Mouse (Mus musculus): ENCODE measurements around the gene Pafah2. TPM values are rescaled to one million over a fixed set of nuclear protein-coding genes. Genes with fewer than 3 reads are reported as not detected.

Gene Pafah2
- polyA plus RNA-seq, 1 experiment from 2014 or later = 8.2 TPM

GRCm38 (mm10) chr4:134353527-134354409 lies 42.4 kb upstream of the Pafah2 start:
- no peak for ATAC-seq (ENCODE audit: low read depth)

DNA sequence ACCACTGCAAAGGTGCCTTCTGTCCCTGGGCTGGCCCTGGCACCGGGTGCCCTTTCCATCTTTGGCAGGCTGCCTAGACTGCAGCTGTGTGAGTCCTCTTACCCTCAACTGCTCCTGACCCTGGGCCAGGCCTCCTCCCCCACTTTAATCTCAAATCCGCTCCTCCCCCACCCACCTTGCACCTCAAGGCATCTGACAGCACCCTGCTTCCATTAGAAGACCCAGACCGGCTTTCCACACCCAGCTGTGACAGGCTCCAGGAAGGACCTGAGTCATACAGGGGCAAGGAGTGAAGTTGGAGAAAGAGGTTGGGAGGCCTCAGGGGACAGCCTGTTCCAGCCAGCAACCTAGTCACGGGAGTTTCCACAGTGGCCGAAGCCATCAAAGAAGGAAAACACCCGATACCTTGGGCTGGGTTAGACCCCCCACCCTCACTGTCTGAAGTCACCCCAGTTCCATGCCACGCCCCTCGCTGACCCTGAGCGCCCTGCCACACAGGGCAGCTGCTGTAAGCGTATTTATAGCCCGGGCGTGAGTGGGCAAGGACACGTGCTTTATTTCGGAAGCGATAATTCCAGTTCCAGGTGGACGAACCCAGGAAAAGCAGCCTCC lies 40.2 kb upstream of the Pafah2 start:
- Histone ChIP-seq H3K9me3 (replicated peaks; ENCODE audit: control insufficient read depth, low read length) (no peaks in the 10 kb centered on the region), H3K36me3 (ENCODE audit: control insufficient read depth, insufficient read depth) (no peaks in the 10 kb centered on the region), H3K4me3 (ENCODE audit: low read depth, low read length) (no peak overlapping the region), H3K4me1 (ENCODE audit: control insufficient read depth, low read depth, low read length) (0 out of 2 replicates have a peak, but pooled peaks cover 2% of the 10 kb centered on the region), H3K27ac (ENCODE audit: low read length) (no peak overlapping the region), H3K27me3 (ENCODE audit: control insufficient read depth, insufficient read depth, low read depth, low read length) (no peaks in the 10 kb centered on the region), H3K4me2 (ENCODE audit: low read depth, low read length) (no peak overlapping the region), H3K9ac (ENCODE audit: low read depth, low read length) (no peak overlapping the region)
- WGBS (ENCODE audit: insufficient replicate concordance) = 54% methylated on average over 16 of the region's 16 CpGs
- no peak for ATAC-seq (ENCODE audit: low read depth)

More at GRCm38 (mm10) chr4:134353527-134354409, 42.4 kb upstream of the Pafah2 start:
- Histone ChIP-seq H3K4me2 (ENCODE audit: low read depth, low read length) (no peak overlapping the region), H3K9me3 (replicated peaks; ENCODE audit: control insufficient read depth, low read length) (no peaks in the 10 kb centered on the region), H3K4me3 (ENCODE audit: low read depth, low read length) (no peak overlapping the region), H3K27ac (ENCODE audit: low read length) (no peak overlapping the region), H3K36me3 (ENCODE audit: control insufficient read depth, insufficient read depth) (no peaks in the 10 kb centered on the region), H3K27me3 (ENCODE audit: control insufficient read depth, insufficient read depth, low read depth, low read length) (no peaks in the 10 kb centered on the region), H3K9ac (ENCODE audit: low read depth, low read length) (no peak overlapping the region), H3K4me1 (ENCODE audit: control insufficient read depth, low read depth, low read length) (0 out of 2 replicates have a peak, but pooled peaks cover 2% of the 10 kb centered on the region)
- WGBS (ENCODE audit: insufficient replicate concordance) = 34% methylated on average over 5 of the region's 5 CpGs

DNA sequence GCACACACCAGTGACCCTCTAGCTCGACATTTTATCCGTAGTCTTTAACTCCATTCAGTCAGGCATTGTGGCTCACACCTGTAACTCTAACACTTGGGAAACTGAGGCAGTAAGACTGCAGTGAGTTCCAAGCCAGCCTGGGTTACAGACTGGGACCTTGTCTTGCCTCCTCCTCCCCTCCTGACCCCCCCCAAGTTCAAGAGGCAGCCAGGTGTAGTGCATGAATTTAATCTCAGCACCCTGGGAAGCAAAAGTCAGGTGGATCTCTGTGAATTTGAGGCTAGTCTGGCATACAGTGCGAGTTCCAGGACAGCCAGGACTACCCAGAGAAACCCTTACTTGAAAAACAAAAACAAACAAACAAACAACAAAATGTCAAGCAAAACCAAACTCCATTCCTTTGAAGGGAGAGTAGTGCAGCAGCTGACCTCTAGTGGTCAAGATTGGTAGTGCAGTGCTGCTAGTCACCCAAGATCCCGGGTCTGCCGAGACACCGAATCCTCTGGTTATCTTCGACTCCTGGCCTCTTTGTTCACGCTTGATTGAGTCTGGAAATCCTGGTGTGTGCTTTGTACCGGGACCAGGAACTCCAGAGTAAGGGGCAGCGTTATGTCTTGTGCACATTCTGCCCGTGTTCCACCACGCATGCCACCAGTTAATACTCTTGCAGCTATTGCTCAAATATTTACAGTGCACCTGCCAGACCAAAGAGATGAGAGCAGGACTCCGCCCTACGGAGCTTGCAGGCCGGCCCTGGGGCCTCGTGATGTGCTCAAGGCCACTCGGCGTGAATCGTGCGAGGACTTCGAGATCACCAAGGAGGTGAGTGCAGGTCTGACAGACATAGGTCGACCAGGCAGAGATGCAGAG lies 39.3 kb upstream of the Pafah2 start:
- Histone ChIP-seq H3K27ac (ENCODE audit: low read length) (no peak overlapping the region), H3K9me3 (replicated peaks; ENCODE audit: control insufficient read depth, low read length) (no peaks in the 10 kb centered on the region), H3K36me3 (ENCODE audit: control insufficient read depth, insufficient read depth) (no peaks in the 10 kb centered on the region), H3K27me3 (ENCODE audit: control insufficient read depth, insufficient read depth, low read depth, low read length) (no peaks in the 10 kb centered on the region), H3K4me3 (ENCODE audit: low read depth, low read length) (0 out of 2 replicates have a peak overlapping the region, but pooled peaks have one; percentile 18), H3K4me1 (ENCODE audit: control insufficient read depth, low read depth, low read length) (0 out of 2 replicates have a peak, but pooled peaks cover 2% of the 10 kb centered on the region), H3K9ac (ENCODE audit: low read depth, low read length) (no peak overlapping the region), H3K4me2 (ENCODE audit: low read depth, low read length) (peak overlapping the region; percentile 32)
- peak; percentile 80 for ATAC-seq (ENCODE audit: low read depth)
- WGBS (ENCODE audit: insufficient replicate concordance) = 18% methylated on average over 22 of the region's 22 CpGs

GRCm38 (mm10) chr4:134357461-134357771 lies 38.7 kb upstream of the Pafah2 start:
- Histone ChIP-seq H3K4me2 (ENCODE audit: low read depth, low read length) (peak overlapping the region; percentile 32; the same call in 1 of the 2 replicates), H3K9me3 (replicated peaks; ENCODE audit: control insufficient read depth, low read length) (no peaks in the 10 kb centered on the region), H3K27ac (ENCODE audit: low read length) (no peak overlapping the region), H3K36me3 (ENCODE audit: control insufficient read depth, insufficient read depth) (no peaks in the 10 kb centered on the region), H3K4me1 (ENCODE audit: control insufficient read depth, low read depth, low read length) (0 out of 2 replicates have a peak, but pooled peaks cover 2% of the 10 kb centered on the region), H3K4me3 (ENCODE audit: low read depth, low read length) (0 out of 2 replicates have a peak overlapping the region, but pooled peaks have one; percentile 18), H3K27me3 (ENCODE audit: control insufficient read depth, insufficient read depth, low read depth, low read length) (no peaks in the 10 kb centered on the region), H3K9ac (ENCODE audit: low read depth, low read length) (no peak overlapping the region)
- peak; percentile 68 for ATAC-seq (ENCODE audit: low read depth)
- WGBS (ENCODE audit: insufficient replicate concordance) = 34% methylated on average over 17 of the region's 17 CpGs

GRCm38 (mm10) chr4:134359649-134360048 lies 36.5 kb upstream of the Pafah2 start:
- 72% methylated on average over 6 of the region's 6 CpGs for WGBS (ENCODE audit: insufficient replicate concordance)
- Histone ChIP-seq H3K4me2 (ENCODE audit: low read depth, low read length) (no peak overlapping the region), H3K9me3 (replicated peaks; ENCODE audit: control insufficient read depth, low read length) (no peaks in the 10 kb centered on the region), H3K27ac (ENCODE audit: low read length) (no peak overlapping the region), H3K4me1 (ENCODE audit: control insufficient read depth, low read depth, low read length) (peaks cover 2% of the 10 kb centered on the region; the same call in 1 of the 2 replicates), H3K27me3 (ENCODE audit: control insufficient read depth, insufficient read depth, low read depth, low read length) (no peaks in the 10 kb centered on the region; the same call in 1 of the 2 replicates), H3K36me3 (ENCODE audit: control insufficient read depth, insufficient read depth) (no peaks in the 10 kb centered on the region), H3K9ac (ENCODE audit: low read depth, low read length) (no peak overlapping the region), H3K4me3 (ENCODE audit: low read depth, low read length) (no peak overlapping the region)
- no peak for ATAC-seq (ENCODE audit: low read depth)

DNA sequence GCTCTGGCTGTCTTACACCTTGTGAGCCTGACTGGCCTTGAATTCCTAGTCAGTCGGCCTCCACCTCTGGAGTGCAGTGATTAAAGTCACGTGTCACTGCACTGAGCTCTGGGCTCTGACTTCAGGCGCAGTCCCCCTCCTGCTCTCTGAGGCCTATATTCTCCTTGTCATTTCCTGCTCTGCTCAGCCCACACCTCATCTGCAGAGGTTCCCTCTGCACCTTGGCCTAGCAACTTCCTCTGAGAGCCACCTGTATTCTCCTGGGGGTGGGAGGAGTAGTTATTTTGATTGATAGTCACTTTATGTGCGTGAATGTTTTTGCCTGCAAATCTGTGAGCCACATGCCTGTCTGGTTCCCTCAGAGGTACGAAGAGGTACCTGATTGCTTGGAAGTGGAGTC lies 34.9 kb upstream of the Pafah2 start:
- no peak overlapping the region for H3K4me2 ChIP-seq (ENCODE audit: low read depth, low read length)
- no peaks in the 10 kb centered on the region; the same call in 1 of the 2 replicates for H3K27me3 ChIP-seq (ENCODE audit: control insufficient read depth, insufficient read depth, low read depth, low read length)
- no peak for ATAC-seq (ENCODE audit: low read depth)
- H3K4me3 ChIP-seq (ENCODE audit: low read depth, low read length) = no peak overlapping the region
- H3K36me3 ChIP-seq (ENCODE audit: control insufficient read depth, insufficient read depth) = no peaks in the 10 kb centered on the region
- H3K9ac ChIP-seq (ENCODE audit: low read depth, low read length) = no peak overlapping the region
- 21% methylated on average over 5 of the region's 5 CpGs for WGBS (ENCODE audit: insufficient replicate concordance)
- H3K9me3 ChIP-seq (replicated peaks; ENCODE audit: control insufficient read depth, low read length) = no peaks in the 10 kb centered on the region
- H3K27ac ChIP-seq (ENCODE audit: low read length) = no peak overlapping the region
- peaks cover 2% of the 10 kb centered on the region; the same call in 1 of the 2 replicates for H3K4me1 ChIP-seq (ENCODE audit: control insufficient read depth, low read depth, low read length)

- H3K27ac ChIP-seq (ENCODE audit: low read length) = no peak overlapping the region
- H3K9ac ChIP-seq (ENCODE audit: low read depth, low read length) = no peak overlapping the region
- H3K36me3 ChIP-seq (ENCODE audit: control insufficient read depth, insufficient read depth) = no peaks in the 10 kb centered on the region
- no peaks in the 10 kb centered on the region; the same call in 1 of the 2 replicates for H3K27me3 ChIP-seq (ENCODE audit: control insufficient read depth, insufficient read depth, low read depth, low read length)
- H3K4me3 ChIP-seq (ENCODE audit: low read depth, low read length) = no peak overlapping the region
- H3K9me3 ChIP-seq (replicated peaks; ENCODE audit: control insufficient read depth, low read length) = no peaks in the 10 kb centered on the region
- H3K4me1 ChIP-seq (ENCODE audit: control insufficient read depth, low read depth, low read length) = peaks cover 2% of the 10 kb centered on the region; the same call in 1 of the 2 replicates
- 48% methylated on average over 9 of the region's 9 CpGs for WGBS (ENCODE audit: insufficient replicate concordance)
- no peak for ATAC-seq (ENCODE audit: low read depth)
- H3K4me2 ChIP-seq (ENCODE audit: low read depth, low read length) = no peak overlapping the region
Observed at GRCm38 (mm10) chr4:134362124-134362523, 34.0 kb upstream of the Pafah2 start.

DNA sequence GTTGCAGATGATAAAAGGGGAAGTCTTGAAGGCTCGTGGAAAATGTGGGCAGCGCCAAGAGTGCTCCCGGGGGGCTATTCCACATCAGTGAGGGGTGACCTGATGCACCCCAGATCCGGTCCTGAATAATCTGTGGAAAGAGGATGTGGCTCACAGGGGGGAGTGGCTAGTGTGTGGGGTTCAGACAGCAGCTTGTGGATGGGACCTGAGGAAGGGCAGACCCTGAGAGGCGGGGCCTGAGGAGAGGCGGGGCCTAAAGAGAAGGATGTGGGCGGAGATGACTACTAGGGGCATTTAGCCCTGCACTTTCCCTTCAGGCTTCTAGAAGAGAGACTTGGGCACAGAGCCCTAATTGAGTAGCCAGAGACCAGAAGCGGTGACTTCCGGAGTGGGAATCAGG lies 33.5 kb upstream of the Pafah2 start:
- no peaks in the 10 kb centered on the region; the same call in 1 of the 2 replicates for H3K27me3 ChIP-seq (ENCODE audit: control insufficient read depth, insufficient read depth, low read depth, low read length)
- no peak overlapping the region for H3K9ac ChIP-seq (ENCODE audit: low read depth, low read length)
- H3K4me1 ChIP-seq (ENCODE audit: control insufficient read depth, low read depth, low read length) = peaks cover under 1% of the 10 kb centered on the region; the same call in 1 of the 2 replicates
- H3K27ac ChIP-seq (ENCODE audit: low read length) = no peak overlapping the region
- WGBS (ENCODE audit: insufficient replicate concordance) = 10% methylated on average over 9 of the region's 9 CpGs
- no peak overlapping the region for H3K4me3 ChIP-seq (ENCODE audit: low read depth, low read length)
- no peaks in the 10 kb centered on the region for H3K36me3 ChIP-seq (ENCODE audit: control insufficient read depth, insufficient read depth)
- H3K9me3 ChIP-seq (replicated peaks; ENCODE audit: control insufficient read depth, low read length) = no peaks in the 10 kb centered on the region
- no peak for ATAC-seq (ENCODE audit: low read depth)
- H3K4me2 ChIP-seq (ENCODE audit: low read depth, low read length) = no peak overlapping the region
